Mouse (Mus musculus) thymus, postnatal 0 days (tissue): ENCODE results near the gene Amdhd2. TPM values are rescaled to one million over a fixed set of nuclear protein-coding genes. Genes with fewer than 3 reads are reported as not detected.

ENCODE experiments used
- DNase-seq: peaks from one replicate; pipeline ENCODE4 v3.0.0-alpha.2; 2015; ENCODE audit warnings: low spot score
- polyA plus RNA-seq: library from polyadenylated mRNA; unstranded; fragments of >200 nt; fragmentation: Nextera tagmentation; extraction: Ambion mirVana; gene quantifications from 2 replicates; pipeline ENCODE4 v1.2.1, GENCODE M21; 2015

Gene Amdhd2
- 27.3 and 29.8 TPM in 2 replicates for polyA plus RNA-seq

GRCm38 (mm10) chr17:24163176-24163962 lies at the start of gene Amdhd2:
TSS of gene Amdhd2 (minus strand) at chr17:24163766.
- peak; percentile 95 for DNase-seq

- DNase-seq: no peak
Observed at GRCm38 (mm10) chr17:24213186-24213585, 49.6 kb upstream of the Amdhd2 start.

DNA sequence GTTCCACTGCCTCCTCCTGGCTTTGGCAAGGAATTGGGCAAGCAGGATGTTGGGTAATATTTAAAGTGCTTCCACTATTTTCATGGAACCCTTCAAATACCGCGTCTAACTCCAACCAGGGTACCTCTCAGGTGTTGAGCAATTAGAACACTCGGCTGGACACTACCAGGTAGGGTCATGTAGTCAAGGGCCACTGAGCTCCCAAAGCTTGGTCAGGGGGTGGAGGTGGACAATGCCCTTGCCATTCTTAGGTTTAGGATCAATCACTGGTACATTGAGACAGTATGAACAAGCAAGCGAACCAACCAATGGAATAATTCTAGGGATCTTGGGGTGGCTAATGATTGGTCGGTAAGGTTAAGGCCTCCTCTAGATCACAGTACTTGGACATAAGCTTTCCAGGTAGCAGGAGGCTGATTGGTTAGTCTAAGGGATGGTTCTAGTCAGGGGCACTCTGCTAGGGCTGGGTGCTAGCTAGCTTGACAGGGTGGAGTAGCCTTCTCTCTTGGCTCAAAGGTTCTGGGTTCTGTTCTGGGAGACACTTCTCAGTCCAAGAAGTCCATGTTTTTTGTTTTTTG lies 49.0 kb upstream of the Amdhd2 start:
- DNase-seq: no peak

- peak; percentile 34 for DNase-seq
Observed at GRCm38 (mm10) chr17:24211631-24212440, 48.3 kb upstream of the Amdhd2 start.

- no peak for DNase-seq
Observed at GRCm38 (mm10) chr17:24210591-24210990, 47.0 kb upstream of the Amdhd2 start.

- no peak for DNase-seq
Observed at GRCm38 (mm10) chr17:24209916-24210240, 46.3 kb upstream of the Amdhd2 start.

DNA sequence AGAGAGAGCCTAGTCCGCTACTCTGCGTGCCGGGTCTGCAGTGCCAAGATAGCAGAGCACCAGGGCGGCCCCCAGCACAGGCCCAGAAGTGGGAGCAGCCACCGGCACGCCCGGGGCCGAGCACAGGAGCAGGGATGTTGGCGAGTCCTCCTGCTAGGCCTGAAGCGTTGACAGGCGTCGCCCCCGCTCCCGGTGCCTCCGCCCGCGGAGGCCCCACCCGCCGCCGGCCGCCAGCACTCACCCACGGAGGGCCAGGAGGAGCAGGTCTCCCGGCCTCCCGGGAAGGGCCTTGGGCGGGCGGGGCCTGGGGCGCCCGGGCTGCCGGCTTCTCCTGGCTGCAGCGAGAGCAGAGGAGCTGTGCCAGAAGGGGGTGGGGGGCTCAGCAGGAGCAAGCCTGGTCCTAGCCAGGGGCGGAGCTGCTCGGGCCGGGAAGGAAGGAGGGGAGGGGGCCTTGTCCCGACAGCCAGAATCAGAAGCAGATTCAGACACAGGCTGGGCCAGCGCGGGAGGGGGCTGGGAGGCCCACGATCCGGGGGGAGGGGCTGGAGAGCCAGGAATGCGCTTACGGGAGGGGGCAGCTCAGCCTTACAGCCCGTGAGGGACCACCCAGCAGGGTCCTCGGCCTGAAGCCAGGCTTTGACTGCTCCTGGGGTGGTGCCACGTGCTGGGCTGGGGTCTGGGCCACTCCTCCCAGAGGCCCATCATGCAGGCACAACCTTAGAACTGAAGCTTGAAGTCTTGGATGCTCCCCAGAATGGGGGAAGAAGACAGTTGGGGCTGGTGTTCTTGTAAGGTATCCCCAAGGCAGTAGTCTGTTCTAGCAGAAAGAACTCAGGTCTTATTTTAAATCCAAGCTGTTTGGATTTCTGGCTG lies 45.7 kb upstream of the Amdhd2 start, which contains the start of gene Ntn3:
Ntn3 (minus strand) TSS at position 489 of the 873 bp plus-strand sequence.
- no peak for DNase-seq

DNA sequence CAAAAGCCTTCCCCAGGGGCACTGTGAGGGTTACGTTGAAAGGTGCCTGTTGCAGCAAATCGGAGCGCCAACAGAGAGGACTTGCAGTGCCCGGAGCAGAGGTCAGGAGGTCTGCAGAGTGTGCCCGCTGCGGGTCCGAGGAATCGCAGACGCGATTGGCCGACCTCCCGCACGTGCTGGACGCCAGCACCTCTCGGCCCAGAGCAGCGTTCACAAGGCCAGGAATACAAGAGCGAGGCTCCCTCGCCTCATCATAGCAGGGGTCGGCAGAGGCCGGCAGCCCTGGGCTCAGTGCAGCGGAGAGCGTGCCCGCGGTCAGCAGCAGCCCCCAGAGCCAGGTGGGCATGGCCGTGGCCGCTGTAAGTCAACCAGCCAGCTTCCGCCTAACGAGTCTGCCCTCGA lies 45.1 kb upstream of the Amdhd2 start:
- DNase-seq: no peak

- DNase-seq: no peak
Observed at GRCm38 (mm10) chr17:24207768-24208640, 44.4 kb upstream of the Amdhd2 start.

DNA sequence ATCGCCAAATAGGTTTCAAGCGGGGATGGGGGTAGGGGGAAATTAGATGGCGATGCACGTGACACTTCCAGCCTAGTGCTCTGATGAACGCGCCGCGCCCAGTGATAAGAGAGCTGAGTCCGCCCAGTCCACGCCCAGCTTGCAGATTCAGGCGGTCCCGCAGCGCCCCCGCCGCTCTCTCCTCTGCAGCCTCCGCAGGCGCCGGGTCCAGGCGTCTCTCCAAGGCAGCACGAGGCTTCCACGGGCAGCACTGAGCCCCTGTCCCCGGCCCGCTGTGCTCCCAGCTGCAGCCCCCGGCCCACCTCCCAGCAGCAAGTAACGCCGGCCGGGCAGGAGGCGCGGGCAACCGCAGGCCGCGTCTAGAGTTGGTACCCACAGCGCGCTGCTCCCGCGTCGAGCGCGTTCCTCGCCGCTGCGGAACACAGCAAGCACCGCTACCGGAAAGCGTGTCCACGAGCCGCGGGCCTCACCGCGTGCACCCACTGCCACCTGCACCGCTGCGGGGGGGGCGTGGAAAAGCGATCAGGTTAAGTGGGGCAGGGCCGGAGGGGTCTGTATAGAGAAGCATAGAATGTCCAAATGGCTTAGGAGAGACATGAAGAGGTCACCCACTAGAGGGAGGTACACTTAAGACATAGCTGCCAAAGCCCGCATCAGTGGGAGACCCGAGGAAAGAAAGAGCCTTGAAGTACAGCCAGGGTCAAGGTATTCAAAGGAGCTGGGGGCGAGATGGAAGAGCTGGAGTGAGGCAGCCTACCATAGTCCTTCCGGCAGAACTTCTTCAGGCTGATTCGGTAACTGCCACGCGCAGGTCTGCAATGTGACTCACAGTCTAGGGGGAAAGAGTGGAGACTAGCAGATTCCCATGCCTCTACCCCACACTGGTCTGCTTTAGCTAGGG lies 43.1 kb upstream of the Amdhd2 start:
- DNase-seq: peak; percentile 33

- DNase-seq: peak; percentile 21
Observed at GRCm38 (mm10) chr17:24205908-24206361, 42.4 kb upstream of the Amdhd2 start.

GRCm38 (mm10) chr17:24205284-24205888 lies 41.8 kb upstream of the Amdhd2 start, which contains the start of gene Tbc1d24:
TSS of gene Tbc1d24 (minus strand) at chr17:24205562.
- peak; percentile 87 for DNase-seq

DNA sequence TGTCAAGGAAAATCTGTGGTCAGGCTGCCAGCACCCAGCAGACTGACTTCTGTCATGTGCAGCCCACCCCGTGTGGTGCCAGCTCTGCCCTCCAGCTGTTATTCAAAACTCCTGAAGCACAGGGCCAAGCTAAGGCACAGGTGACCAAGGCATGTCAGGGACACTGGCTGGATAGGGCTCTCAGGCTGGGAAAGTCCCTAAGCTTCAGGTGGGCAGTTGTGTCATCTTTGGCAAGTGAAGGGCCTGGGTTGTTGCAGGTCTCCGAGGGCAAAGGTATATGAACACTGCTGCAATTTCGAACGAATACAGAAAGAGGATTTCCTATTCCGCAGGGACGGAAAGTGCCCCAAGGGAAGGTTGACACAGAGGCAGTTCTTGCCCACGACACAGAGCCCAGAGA lies 41.3 kb upstream of the Amdhd2 start:
- DNase-seq: no peak

- no peak for DNase-seq
Observed at GRCm38 (mm10) chr17:24203611-24204534, 40.3 kb upstream of the Amdhd2 start.

DNA sequence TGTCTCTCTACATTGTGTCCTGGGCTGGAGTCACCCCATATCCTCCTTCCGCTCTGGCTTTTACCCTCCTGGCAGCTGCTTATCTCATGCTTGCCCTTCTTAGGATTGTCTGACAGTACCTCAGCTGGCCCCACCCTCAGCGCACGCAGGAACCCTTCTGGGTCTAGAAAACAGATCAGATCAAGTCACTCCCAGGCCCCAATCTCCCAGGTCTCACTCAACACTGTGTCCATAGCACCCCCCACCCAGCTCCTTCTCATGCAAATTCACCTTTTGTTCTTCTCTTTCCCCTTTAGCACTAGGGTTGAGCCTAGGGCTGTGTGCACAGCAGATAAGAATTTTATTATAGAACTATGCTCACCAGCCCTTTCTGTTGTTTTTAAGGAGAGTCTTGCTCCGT lies 39.5 kb upstream of the Amdhd2 start:
- no peak for DNase-seq

DNA sequence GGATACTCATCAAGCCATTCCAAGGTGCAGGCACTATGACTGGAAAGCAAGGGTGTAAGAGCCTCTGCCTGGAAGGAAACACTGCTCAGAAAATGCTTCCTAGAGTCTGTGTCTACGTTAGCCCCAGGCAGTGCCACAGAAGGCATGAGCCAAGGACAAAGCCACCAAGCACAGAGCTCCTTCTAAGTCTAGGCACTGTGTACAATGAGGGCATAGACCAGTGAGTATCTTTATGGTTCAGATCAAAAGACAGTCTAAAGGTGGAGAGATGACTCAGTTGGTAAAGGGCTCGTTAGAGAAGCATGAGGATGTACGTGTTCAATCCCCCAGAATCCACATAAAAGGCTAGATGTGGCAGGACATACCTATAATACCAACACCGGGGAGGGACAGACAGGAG lies 37.5 kb upstream of the Amdhd2 start:
- DNase-seq: no peak

DNA sequence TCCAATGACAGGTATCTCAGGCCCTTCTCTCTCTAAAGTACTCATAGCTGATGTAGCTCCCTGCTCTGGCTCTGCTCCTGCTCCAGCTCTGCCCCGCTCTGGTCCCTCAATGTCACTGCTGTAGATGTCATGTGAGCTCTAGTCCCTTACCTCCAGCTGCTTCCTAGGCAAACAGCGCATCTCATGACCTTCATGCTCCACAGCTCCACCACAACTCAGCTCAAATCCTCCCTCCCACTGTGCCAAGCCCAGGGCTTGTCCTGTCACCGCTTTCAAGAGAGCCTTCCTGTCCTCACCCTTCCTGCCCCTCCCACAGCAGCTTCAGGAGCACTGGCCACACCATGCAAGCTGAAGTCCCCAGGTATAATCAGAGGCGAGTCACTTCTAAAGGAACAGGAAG lies 36.2 kb upstream of the Amdhd2 start:
- DNase-seq: no peak
